Mouse (Mus musculus): ENCODE measurements around the gene Spaca6. TPM values are rescaled to one million over a fixed set of nuclear protein-coding genes. Genes with fewer than 3 reads are reported as not detected.

The Spaca6 gene
- 15.5 and 25.1 TPM in 2 replicates for polyA plus RNA-seq (2014; fragmentation: Nextera tagmentation; extraction: Ambion mirVana)

DNA sequence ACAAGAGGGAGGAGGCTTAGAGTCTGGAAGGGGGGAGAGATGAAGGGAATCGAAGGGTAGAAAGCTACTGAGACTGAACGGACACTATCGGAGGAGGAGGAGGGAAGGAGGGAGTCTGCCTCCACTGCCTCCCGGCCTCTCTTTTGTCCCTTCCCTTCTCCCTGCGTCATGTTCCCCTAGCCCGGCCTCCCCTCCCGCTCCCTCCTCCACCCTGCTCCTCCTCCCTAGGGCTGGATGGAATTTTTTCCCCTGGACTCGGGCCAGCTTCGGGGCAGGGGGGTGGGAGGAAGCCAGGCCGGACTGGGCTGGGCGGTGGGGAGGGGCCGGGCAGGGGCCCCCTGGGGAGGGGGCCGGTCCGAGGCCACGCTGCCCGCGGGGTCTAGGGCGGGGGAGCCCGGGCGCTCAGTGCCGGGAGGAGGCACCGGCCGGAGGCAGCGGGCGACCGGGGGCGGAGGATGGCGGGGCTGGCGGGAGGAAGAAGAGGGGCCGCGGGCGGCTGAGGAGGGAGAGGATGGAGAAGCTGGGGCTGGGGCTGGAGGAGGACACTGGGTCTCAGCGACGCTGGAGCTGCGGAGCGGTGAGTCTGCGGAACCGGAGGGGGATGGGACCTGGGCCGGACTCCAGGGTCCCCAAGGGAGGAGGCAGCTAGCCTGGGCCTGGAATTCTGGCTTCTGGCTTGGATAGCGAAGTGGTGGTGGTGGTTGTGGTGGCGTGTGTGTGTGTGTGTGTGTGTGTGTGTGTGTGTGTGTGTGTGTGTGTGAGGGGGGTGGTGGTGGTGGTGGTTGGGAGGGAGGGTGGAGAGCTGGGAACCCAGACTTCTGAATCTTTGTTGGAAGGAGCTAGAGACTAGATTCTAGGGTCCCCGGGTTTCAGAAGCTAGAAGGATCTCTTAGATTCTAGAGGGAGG, at the start of gene Spaca6:
Spaca6 (plus strand) TSS at position 408 of the 907 bp plus-strand sequence.
- H3K4me1 ChIP-seq (ENCODE audit: control insufficient read depth, insufficient read depth, low read length), result peaks cover 24% of the 10 kb centered on the region
- peak within 1 kb of the TSS; percentile 59 for H3K4me3 ChIP-seq (ENCODE audit: low read depth, low read length)
- no peaks in the 10 kb centered on the region for H3K9me3 ChIP-seq (replicated peaks; ENCODE audit: control insufficient read depth, low read length)
- peak within 1 kb of the TSS; percentile 87 for H3K4me2 ChIP-seq
- WGBS (ENCODE audit: insufficient replicate concordance), result under 1% methylated on average over 37 of the region's 42 CpGs
- peak; percentile 79 for ATAC-seq (replicated peaks; ENCODE audit: insufficient number of reproducible peaks, low FRiP score, low TSS enrichment)
- peak within 1 kb of the TSS; percentile 76 for H3K9ac ChIP-seq (ENCODE audit: low read depth, low read length)
- H3K27me3 ChIP-seq (ENCODE audit: control insufficient read depth, insufficient read depth, low read length), result no peaks in the 10 kb centered on the region
- H3K36me3 ChIP-seq (ENCODE audit: control insufficient read depth, insufficient read depth, low read length), result 0 out of 2 replicates have a peak, but pooled peaks cover 3% of the 10 kb centered on the region
- peak within 1 kb of the TSS; percentile 98 for H3K27ac ChIP-seq (ENCODE audit: low read depth, low read length)

DNA sequence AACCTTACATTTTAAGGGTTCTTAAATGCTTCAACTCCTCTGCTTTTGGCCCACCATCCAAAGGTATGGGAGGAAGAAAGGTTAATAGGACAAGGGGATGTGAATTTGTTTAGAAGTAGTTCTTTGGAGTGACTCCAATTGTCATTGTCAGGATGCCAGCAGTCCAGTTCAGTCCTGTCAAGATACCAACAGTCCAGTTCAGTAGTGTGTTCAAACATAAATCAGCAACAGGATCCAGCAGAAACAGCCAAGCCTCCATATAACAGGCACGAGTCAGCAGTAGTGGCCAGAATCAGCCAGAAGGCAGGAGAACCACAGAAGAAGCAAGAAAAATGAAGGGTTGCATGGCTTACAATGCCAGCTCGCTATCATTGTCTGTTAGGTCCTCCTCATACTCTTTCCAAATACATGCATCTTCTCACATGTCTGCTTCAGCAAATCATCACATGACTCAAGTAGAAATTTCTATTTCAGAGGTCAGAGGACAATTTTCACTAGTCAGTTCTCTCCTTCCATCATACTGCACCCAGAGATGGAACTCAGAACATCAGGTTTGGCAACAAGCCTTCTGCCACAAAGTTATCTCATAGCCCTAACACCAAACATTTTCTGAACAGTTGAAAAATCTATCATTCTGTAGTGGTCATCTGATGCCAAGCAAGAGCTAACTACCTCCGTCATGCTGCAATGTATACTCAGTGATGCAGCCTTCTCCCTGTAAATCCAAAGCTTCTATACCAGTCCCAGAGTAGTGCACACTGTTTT, 35.9 kb upstream of the Spaca6 start:
- ATAC-seq (replicated peaks; ENCODE audit: insufficient number of reproducible peaks, low FRiP score, low TSS enrichment), result no peak
- Histone ChIP-seq H3K27ac (ENCODE audit: low read depth, low read length) (no peak overlapping the region), H3K36me3 (ENCODE audit: control insufficient read depth, insufficient read depth, low read length) (no peaks in the 10 kb centered on the region), H3K9me3 (replicated peaks; ENCODE audit: control insufficient read depth, low read length) (no peaks in the 10 kb centered on the region; the same call in 1 of the 2 replicates), H3K4me2 (no peak overlapping the region), H3K4me1 (ENCODE audit: control insufficient read depth, insufficient read depth, low read length) (no peaks in the 10 kb centered on the region), H3K9ac (ENCODE audit: low read depth, low read length) (no peak overlapping the region), H3K27me3 (ENCODE audit: control insufficient read depth, insufficient read depth, low read length) (no peaks in the 10 kb centered on the region), H3K4me3 (ENCODE audit: low read depth, low read length) (no peak overlapping the region)
- WGBS (ENCODE audit: insufficient replicate concordance), result 75% methylated on average over 3 of the region's 3 CpGs

DNA sequence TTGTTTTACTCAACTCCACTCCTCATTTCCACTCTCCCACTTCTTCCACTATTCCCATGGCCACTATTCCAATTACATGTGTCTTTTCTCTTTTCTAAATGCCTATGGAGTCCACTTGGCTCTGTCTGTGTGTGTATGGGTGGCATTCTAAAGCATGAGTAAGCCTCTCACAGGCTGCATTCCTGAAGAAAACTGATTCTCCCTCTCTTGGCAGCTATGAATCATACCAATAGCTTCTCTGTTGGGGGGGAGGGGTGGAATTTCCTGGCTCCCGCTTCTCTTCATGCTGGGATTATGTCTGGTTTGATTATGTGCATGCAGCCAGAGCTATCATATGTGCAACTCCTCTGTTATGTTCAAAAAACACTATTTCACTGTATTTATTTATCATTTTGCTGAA, 34.4 kb upstream of the Spaca6 start:
- Histone ChIP-seq H3K4me3 (ENCODE audit: low read depth, low read length) (no peak overlapping the region), H3K9ac (ENCODE audit: low read depth, low read length) (no peak overlapping the region), H3K9me3 (replicated peaks; ENCODE audit: control insufficient read depth, low read length) (no peaks in the 10 kb centered on the region; the same call in 1 of the 2 replicates), H3K27me3 (ENCODE audit: control insufficient read depth, insufficient read depth, low read length) (no peaks in the 10 kb centered on the region), H3K36me3 (ENCODE audit: control insufficient read depth, insufficient read depth, low read length) (no peaks in the 10 kb centered on the region), H3K4me2 (no peak overlapping the region), H3K4me1 (ENCODE audit: control insufficient read depth, insufficient read depth, low read length) (no peaks in the 10 kb centered on the region), H3K27ac (ENCODE audit: low read depth, low read length) (no peak overlapping the region)
- WGBS (ENCODE audit: insufficient replicate concordance), result 52% methylated on average over 1 of the region's 1 CpGs
- no peak for ATAC-seq (replicated peaks; ENCODE audit: insufficient number of reproducible peaks, low FRiP score, low TSS enrichment)

DNA sequence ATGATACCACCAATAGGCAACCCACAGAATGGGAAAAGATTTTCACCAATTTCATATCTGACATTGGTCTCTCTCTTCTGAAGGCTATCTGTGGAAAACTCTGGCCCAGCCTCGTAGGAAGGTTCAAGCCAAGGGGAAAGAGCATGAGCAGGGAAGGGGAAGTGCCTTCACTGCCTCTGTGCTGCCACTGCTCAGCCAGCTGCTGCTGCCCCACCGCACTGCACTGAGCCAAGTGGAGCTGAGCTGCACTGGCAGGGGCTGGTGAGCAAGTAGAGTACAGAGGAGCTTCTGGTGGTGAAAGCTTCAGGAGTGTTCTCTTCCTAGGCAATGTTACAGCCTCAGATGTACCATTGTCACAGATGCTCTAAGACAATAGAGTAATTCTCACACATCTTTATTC, 31.4 kb upstream of the Spaca6 start:
- WGBS (ENCODE audit: insufficient replicate concordance), result 43% methylated on average over 2 of the region's 2 CpGs
- H3K4me1 ChIP-seq (ENCODE audit: control insufficient read depth, insufficient read depth, low read length), result no peaks in the 10 kb centered on the region

DNA sequence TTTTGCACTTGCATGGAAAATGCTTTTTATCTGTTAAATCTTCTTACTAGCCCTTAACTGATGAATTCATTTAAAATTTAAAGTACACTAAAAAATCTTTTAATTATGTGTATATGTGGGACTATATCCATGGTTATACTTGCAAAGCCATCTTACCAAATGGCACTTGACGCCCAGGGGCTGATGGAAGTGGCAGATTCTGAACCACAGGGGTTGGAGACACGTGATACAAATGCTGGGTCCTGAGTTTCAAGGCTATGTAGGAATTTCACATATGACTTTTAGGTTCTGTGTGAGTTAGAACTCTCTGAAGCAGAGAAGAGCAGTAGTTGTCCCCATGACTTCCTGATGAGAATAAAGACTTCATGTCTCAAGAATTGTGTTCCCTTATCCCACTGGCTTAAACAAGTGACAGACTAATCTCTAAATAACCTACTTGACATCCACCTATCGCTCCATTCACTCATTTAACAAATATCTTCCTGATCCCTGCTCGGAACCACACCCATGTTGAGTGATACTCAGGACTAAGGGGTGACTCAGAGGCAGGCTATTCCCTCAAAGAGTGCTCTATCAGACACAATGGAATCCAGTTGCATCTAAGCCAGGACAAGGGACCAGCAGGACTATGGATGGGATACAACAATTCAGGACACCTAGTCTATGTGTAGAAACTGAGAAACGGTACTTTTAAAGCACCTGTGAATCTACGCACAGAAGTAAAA, 3.2 kb upstream of the Spaca6 start:
- Histone ChIP-seq H3K27me3 (ENCODE audit: control insufficient read depth, insufficient read depth, low read length) (peaks cover 3% of the 10 kb centered on the region; the same call in 1 of the 2 replicates), H3K4me3 (ENCODE audit: low read depth, low read length) (no peak overlapping the region), H3K27ac (ENCODE audit: low read depth, low read length) (no peak overlapping the region), H3K36me3 (ENCODE audit: control insufficient read depth, insufficient read depth, low read length) (no peaks in the 10 kb centered on the region), H3K9ac (ENCODE audit: low read depth, low read length) (no peak overlapping the region), H3K9me3 (replicated peaks; ENCODE audit: control insufficient read depth, low read length) (no peaks in the 10 kb centered on the region), H3K4me2 (no peak overlapping the region), H3K4me1 (ENCODE audit: control insufficient read depth, insufficient read depth, low read length) (0 out of 2 replicates have a peak, but pooled peaks cover 3% of the 10 kb centered on the region)
- ATAC-seq (replicated peaks; ENCODE audit: insufficient number of reproducible peaks, low FRiP score, low TSS enrichment), result no peak
- WGBS (ENCODE audit: insufficient replicate concordance), result 68% methylated on average over 6 of the region's 6 CpGs

More for the DNA sequence above, 31.4 kb upstream of the Spaca6 start:
- H3K36me3 ChIP-seq (ENCODE audit: control insufficient read depth, insufficient read depth, low read length), result no peaks in the 10 kb centered on the region
- no peak for ATAC-seq (replicated peaks; ENCODE audit: insufficient number of reproducible peaks, low FRiP score, low TSS enrichment)
- H3K27me3 ChIP-seq (ENCODE audit: control insufficient read depth, insufficient read depth, low read length), result no peaks in the 10 kb centered on the region
- no peak overlapping the region for H3K27ac ChIP-seq (ENCODE audit: low read depth, low read length)
- no peak overlapping the region for H3K9ac ChIP-seq (ENCODE audit: low read depth, low read length)
- H3K9me3 ChIP-seq (replicated peaks; ENCODE audit: control insufficient read depth, low read length), result no peaks in the 10 kb centered on the region; the same call in 1 of the 2 replicates
- H3K4me3 ChIP-seq (ENCODE audit: low read depth, low read length), result no peak overlapping the region
- H3K4me2 ChIP-seq, result no peak overlapping the region

DNA sequence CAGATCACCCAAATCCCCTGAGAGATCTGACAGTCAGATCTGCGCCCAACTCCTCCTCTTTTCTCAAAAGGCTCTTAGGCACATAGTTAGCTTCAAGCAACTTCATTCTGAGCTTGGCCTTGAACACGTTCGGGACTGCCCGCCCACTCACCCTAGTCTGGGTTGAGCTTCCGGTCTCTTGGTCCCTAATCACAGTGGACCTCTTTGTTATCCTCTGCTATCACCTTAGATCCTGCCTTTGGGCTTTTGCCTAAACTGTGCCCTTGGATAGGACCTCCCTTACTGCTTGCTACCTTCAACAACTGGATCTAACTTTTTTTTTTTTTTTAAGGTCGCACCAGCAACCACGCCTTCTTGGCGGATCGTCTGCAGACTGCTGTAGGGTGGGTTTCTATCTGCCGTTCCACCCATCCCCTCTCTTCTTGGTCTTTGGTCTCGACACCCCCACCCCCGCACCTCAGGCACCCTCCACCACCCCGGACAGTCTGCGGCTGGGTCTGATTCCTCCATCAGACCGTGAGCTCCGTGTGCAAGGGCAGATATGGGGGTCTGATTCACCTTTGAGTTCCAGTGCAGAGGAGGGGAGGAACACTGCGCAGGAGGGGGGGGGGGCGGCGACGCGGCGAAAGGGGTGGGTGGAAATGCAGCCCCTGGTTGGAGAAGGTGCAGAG, 902 bp upstream of the Spaca6 start:
- H3K9ac ChIP-seq (ENCODE audit: low read depth, low read length), result peak overlapping the region; percentile 76
- WGBS (ENCODE audit: insufficient replicate concordance), result under 1% methylated on average over 19 of the region's 22 CpGs

DNA sequence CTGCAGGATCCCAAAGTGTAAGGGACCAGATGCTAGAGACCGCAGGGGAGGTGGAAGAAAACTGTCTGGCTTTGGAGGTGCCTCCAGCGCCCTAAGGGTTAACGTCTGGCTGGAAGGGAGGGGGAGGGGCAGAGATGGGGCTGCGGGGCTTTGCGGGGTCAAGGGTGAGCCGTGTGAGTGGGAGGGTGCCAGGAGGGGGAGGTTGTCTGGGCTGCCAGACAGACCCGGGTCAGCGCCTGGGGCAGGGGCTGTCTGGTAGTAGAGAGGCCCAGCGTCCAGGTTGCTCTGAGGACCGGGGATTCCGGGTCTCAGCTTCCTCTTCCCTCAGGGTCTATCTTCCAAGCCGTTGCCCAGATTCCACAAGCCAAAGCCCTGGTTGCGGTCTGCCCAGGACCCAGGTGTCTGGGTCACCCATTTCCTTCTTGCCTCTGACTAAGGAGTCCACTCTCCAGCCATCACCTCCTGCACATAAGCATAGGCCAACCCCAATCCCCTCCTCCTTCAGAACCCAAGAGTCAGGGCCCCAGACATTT, 766 bp downstream of the Spaca6 start:
- 0% methylated on average over 13 of the region's 13 CpGs for WGBS (ENCODE audit: insufficient replicate concordance)
- peak overlapping the region; percentile 59 for H3K4me3 ChIP-seq (ENCODE audit: low read depth, low read length)

More for the DNA sequence above, 902 bp upstream of the Spaca6 start:
- Histone ChIP-seq H3K4me1 (ENCODE audit: control insufficient read depth, insufficient read depth, low read length) (peaks cover 19% of the 10 kb centered on the region), H3K9me3 (replicated peaks; ENCODE audit: control insufficient read depth, low read length) (no peaks in the 10 kb centered on the region), H3K36me3 (ENCODE audit: control insufficient read depth, insufficient read depth, low read length) (0 out of 2 replicates have a peak, but pooled peaks cover 1% of the 10 kb centered on the region), H3K4me2 (peak overlapping the region; percentile 84), H3K27ac (ENCODE audit: low read depth, low read length) (peak overlapping the region; percentile 98), H3K27me3 (ENCODE audit: control insufficient read depth, insufficient read depth, low read length) (peaks cover under 1% of the 10 kb centered on the region; the same call in 1 of the 2 replicates), H3K4me3 (ENCODE audit: low read depth, low read length) (peak overlapping the region; percentile 59)
- peak; percentile 8; the same call in 1 of the 2 replicates for ATAC-seq (replicated peaks; ENCODE audit: insufficient number of reproducible peaks, low FRiP score, low TSS enrichment)

More for the DNA sequence above, 766 bp downstream of the Spaca6 start:
- peak; percentile 58 for ATAC-seq (replicated peaks; ENCODE audit: insufficient number of reproducible peaks, low FRiP score, low TSS enrichment)
- H3K27ac ChIP-seq (ENCODE audit: low read depth, low read length), result peak overlapping the region; percentile 98
- peaks cover 24% of the 10 kb centered on the region for H3K4me1 ChIP-seq (ENCODE audit: control insufficient read depth, insufficient read depth, low read length)
- 0 out of 2 replicates have a peak, but pooled peaks cover 3% of the 10 kb centered on the region for H3K36me3 ChIP-seq (ENCODE audit: control insufficient read depth, insufficient read depth, low read length)
- peak overlapping the region; percentile 87 for H3K4me2 ChIP-seq
- H3K9ac ChIP-seq (ENCODE audit: low read depth, low read length), result peak overlapping the region; percentile 76
- H3K9me3 ChIP-seq (replicated peaks; ENCODE audit: control insufficient read depth, low read length), result no peaks in the 10 kb centered on the region
- H3K27me3 ChIP-seq (ENCODE audit: control insufficient read depth, insufficient read depth, low read length), result no peaks in the 10 kb centered on the region

Data from heart, embryonic 11.5 days (tissue).